Mouse (Mus musculus) stomach, postnatal 0 days (tissue): ENCODE data around the gene Grem2.

ENCODE experiments used
- CTCF ChIP-seq: IDR thresholded peaks from 2 replicates; pipeline ENCODE4 v1.5.1; 2016; ENCODE audit warnings: antibody characterized with exemption, low read depth, mild to moderate bottlenecking, moderate library complexity
- EP300 ChIP-seq: optimal IDR thresholded peaks from 2 replicates; pipeline ENCODE3; 2016; ENCODE audit warnings: antibody characterized with exemption

GRCm38 (mm10) chr1:174860407-174861118, 61.1 kb downstream of the Grem2 start:
- TF ChIP-seq CTCF = no peak
- no peak for TF ChIP-seq EP300
